Mouse (Mus musculus): ENCODE results near the gene Itsn1.

The Itsn1 gene

GRCm38 (mm10) chr16:91730446-91730845, 1.4 kb downstream of the Itsn1 start:
- DNase-seq (ENCODE audit: low spot score in 2 of 2) = no peak

GRCm38 (mm10) chr16:91732816-91733215, 3.7 kb downstream of the Itsn1 start:
- DNase-seq (ENCODE audit: low spot score in 2 of 2) = no peak

DNA sequence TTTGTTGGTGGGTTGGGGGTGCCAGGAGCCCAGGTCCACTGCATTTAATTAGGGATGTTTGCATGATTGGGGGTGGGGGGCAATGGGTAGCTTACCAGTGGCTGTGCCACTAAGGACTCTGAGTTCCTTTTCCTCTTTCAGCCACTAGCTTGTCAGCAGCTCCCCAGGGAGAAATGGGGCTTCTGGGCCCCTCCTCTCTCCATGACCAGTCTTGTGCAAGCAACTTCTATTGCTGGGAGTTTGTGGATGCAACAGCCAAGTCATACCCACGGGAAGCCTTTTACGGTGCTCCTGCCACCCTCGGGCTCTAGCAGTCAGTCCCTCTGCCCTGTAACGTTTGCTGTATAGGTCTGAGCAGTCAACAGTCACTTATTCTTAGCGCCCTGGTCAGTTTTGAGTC, 5.7 kb downstream of the Itsn1 start:
- no peak for DNase-seq (ENCODE audit: low spot score in 2 of 2)

DNA sequence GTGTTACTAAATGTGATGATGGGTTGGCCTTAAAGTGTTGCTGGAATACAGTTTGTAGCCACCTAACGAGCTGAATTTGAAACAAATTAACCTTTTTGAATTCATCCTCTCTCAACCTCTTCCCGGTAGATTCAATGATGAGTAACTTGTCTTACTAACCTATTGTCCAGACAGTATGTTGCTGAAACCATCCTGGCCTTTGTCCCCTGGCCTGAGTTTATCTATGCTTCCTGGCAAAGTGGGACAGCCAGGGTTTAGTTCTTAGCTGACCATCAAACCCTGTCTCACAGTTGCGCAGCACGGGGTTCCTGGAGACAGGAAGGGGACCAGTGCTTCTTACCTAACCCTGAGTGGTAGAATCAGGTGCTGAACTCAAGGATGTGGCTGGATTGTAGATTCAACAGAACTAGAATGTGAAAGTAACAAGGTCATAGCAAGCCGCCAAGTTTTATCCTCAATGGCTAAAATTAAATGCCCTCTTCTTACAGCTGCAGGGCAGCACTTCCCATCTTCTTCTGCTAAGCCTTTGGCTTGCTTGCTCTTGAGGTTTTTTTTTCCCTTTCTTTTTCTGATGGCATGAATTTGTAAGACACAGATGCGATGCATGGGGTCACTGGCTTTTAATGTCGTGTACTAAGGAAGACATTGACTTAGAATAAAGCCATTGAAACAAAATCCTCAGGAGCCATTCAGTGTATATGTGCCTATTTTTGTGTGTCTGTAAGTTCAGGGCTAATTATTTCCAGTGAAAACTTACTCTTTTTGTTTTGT, 7.2 kb downstream of the Itsn1 start:
- no peak for DNase-seq (ENCODE audit: low spot score in 2 of 2)

GRCm38 (mm10) chr16:91738505-91738904, 9.4 kb downstream of the Itsn1 start:
- no peak for DNase-seq (ENCODE audit: low spot score in 2 of 2)

DNA sequence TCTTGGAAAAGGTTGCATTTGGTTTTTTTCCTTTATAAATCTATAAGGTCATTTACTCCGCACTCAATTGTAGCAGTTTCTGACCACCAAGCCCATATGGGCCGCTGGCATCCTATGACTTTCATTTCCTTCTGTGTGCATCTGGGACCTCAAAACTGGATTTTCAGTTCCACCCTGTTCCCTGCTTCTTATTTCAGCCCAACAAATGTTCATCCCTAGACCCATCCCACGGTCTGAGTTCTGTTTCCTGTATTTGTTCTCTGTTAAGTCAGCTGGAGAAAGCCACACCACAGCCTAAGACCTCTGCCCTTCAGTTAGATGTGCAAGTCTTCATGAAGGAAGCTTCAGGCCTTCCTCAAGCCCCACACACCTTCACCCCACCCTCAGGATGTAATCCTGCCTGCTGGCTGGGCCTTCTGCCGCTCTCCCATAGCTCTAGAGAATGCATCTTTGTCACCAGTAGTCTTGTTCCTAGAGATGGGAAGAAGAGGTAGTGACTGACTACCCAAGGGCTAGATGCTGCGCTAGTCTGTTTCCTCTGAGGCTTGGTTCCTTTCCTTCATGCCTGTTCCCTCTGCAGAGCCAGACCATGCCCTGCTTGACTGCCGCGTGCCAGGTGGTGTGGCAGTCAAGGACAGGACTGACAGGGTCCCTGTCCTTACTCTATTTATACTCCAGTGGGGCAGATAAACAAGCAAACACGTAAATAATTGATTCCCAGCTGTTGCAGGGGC, 11.3 kb downstream of the Itsn1 start:
- DNase-seq (ENCODE audit: low spot score in 2 of 2) = no peak

GRCm38 (mm10) chr16:91740918-91741255, 11.8 kb downstream of the Itsn1 start:
- DNase-seq (ENCODE audit: low spot score in 2 of 2) = no peak

GRCm38 (mm10) chr16:91743055-91743454, 14.0 kb downstream of the Itsn1 start:
- DNase-seq (ENCODE audit: low spot score in 2 of 2) = no peak

DNA sequence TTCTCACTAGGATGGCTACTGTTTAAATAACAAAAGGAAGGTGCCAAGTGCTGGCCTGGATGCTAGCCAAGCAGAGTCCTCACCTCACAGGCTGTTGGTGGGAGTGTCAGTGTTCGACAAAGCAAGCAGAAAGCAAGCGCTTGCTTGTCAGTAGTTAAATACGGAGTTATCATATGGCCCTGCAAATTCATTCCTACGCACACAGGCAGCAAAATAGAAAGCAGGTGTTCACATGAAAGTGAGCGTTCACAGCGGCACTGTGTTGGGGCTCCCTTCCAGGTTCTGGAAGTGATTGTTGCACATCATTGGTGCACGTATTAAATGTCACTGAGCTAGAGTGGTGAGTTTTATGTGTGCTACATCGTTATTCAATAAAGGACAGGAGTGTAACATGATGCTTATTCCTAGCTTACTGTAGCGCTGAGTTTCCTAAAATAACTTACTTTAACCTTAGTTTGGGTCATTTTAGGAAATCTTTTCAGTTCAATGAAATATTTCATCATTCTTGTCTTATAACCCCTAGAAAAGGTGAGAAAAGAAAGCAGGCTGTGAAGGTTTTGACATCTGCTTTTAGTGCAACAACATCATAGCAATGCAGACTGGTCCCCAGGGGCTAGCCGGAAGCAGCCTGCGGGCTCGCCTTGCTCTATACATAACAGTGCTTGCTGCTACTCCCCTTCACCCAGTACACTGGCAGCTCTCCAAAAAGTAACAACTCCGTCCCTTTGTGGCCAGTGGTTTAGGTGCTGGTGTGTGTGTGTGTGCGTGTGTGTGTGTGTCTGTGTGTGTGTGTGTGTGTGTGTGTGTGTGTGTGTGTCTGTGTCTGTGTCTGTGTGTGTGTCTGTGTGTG, 17.2 kb downstream of the Itsn1 start:
- DNase-seq (ENCODE audit: low spot score in 2 of 2) = no peak

DNA sequence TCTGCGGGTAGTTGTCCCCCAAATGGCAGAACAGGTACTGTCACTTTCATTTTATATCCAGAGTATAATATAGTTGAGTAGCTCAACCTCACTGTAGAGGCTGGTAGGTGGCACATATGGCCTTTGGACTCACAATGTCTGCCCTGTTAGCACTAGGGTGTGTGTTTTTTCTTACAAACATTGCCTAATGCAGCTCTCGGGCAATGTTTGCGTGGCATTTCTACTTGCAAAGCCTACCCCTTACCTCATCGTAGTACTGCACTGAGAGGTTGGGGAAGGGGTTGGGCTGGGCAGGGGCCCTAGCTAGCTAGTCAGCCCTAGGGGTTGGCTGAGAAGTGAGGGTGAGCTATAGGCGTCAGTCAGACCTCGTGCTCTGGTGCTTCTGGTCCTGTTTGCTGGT, 18.5 kb downstream of the Itsn1 start:
- no peak for DNase-seq (ENCODE audit: low spot score in 2 of 2)

DNA sequence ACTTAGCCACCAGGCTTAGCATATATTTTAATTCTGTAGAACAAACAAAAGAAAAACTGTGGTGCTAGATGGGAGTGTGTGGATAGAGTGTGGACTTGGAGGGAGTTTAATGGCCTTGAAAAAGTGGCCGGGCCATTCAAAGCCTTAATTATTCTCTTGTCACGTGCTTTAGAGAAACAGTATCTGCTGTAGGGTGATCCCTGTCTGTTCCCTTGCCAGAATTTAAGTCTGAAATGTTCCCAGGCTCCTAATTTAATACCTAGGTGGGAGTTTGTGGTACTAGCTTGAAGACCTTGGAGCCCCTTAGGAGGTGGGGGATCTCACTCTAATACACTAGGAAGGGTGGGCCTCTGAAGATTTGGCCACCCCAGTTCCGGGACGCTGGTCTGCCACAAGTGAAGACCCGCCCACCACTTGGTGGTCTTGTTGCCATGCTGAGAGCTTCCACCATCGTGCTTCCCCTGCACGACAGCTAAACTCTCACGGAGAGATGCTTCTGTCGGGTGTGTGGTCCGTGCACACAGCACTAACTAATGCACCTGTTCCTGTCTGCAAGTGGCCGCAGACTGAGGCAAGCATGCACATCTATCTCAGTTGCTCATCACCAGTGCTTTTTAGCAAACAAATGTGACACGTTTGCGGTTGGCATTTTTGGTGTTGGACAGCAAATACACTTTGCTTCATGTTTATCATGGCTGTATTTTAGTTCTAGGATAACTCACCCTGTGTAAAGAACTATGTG, 22.7 kb downstream of the Itsn1 start:
- no peak for DNase-seq (ENCODE audit: low spot score in 2 of 2)

DNA sequence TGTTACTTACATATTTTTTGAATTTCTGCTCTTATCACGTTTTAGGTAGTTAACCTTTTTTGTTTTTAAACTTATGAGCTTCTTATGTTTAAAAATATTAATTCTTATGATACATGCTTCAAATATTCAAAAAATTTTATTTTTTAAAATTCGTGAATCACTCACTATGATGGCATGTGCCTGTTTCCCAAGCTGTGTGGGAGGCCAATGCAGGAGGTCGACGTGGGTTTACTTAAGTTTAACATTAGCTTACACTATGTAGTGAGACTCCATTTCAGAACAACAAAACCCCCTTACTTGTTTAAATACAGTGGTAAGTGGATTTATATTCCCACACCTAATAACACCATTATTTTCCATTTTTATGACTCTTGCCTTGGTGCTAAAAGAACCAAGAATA, 24.5 kb downstream of the Itsn1 start:
- no peak for DNase-seq (ENCODE audit: low spot score in 2 of 2)

DNA sequence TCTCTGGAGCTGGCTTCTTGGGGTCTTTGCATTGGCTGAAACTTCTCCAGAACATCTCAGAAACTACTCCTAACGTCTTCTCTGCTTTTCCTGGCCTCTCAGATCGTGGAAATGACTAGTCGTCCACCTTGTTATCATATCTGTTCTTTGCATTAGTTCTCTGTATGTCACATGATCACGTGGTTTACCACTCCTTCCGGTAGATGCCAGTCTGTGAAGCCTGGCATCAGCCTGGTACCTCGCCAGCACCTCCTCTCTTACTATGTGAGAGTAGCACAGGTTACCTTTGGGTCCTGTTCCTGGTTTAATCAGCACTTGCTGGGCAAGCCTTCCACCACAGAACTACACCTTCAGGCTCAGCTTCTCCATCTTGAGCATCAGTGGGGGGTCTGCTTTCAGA, 25.9 kb downstream of the Itsn1 start:
- DNase-seq (ENCODE audit: low spot score in 2 of 2) = no peak

GRCm38 (mm10) chr16:91761202-91761601, 32.1 kb downstream of the Itsn1 start:
- no peak for DNase-seq (ENCODE audit: low spot score in 2 of 2)

DNA sequence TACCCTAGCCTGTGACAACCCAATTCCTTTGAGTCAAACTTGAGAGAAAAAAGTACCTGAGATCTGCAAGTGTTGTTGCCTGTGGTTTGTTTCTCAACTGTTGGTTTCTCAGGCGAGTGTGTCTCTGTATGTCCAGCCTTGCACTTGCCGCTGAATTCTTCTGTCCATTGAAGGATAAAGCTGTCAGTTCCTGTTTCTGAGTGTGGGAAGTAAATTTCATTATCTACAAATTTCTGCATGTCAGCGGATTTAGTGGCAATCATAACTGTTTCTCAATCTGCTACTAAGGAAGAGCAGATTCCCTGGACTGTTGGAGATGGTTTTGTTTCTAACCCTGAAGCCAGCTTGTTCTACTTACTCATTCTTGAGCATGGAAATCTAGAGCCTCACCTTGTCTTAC, 32.7 kb downstream of the Itsn1 start:
- no peak for DNase-seq (ENCODE audit: low spot score in 2 of 2)

- DNase-seq (ENCODE audit: low spot score in 2 of 2) = no peak
Observed at GRCm38 (mm10) chr16:91762476-91762875, 33.4 kb downstream of the Itsn1 start.

- no peak for DNase-seq (ENCODE audit: low spot score in 2 of 2)
Observed at GRCm38 (mm10) chr16:91763975-91764374, 34.9 kb downstream of the Itsn1 start.

DNA sequence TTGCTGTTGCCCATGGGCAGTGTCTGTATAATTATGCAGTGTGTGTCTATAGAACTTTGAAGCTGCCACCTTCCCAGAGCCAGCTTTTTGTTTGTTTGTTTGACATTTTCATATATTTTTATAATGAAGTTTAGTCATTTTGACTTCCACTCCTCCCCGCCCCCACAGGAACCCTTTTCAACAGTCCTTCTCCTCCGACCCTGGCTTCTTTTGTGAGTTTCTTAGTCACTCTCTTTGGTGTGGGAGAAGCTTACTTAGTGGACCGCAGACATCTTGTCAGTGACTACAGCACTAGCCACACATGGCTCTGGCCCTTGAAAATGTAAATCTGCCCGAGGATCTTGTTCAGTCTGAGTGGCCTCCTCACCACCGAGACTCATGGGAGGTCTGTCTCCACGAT, 35.3 kb downstream of the Itsn1 start:
- DNase-seq (ENCODE audit: low spot score in 2 of 2) = no peak

- no peak for DNase-seq (ENCODE audit: low spot score in 2 of 2)
Observed at GRCm38 (mm10) chr16:91765121-91765815, 36.2 kb downstream of the Itsn1 start.

- no peak for DNase-seq (ENCODE audit: low spot score in 2 of 2)
Observed at GRCm38 (mm10) chr16:91765816-91766210, 36.7 kb downstream of the Itsn1 start.

DNA sequence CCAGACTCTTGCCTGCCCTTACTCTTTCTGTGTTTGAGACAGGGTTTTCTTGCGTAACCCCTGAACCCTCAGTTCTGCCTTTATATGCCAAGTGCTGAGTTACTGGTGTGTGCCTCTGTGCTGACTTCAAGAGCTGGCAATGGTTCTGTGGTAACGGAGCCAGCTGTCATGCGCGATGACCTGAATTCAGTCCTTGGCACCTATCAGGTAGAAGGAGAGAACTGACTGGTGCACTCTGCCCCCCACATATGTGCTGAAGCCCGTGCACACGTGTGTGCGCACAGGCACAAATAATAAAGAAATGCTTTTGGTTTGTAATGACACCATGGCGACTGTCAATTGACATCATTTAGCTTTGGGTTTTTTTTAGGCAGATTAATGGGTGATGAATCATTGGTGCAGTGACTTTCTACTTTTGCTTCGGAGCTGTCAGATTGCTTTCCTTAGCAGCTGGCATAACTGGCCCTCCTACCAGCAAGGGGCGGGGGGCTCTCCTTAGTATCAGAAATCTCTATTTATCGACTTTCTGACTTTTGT, 38.2 kb downstream of the Itsn1 start:
- DNase-seq (ENCODE audit: low spot score in 2 of 2) = peak in 1 of 2 experiments; percentile 13

All from urinary bladder, adult 18-20 months (tissue).